Mouse (Mus musculus) G1E (cell line): ENCODE results near the gene Myo1g. TPM values are rescaled to one million over a fixed set of nuclear protein-coding genes. Genes with fewer than 3 reads are reported as not detected.

ENCODE experiments used
- ATAC-seq: 2 replicates; pipeline ENCODE4 v1.8.0; 2016; ENCODE audit warnings: mild to moderate bottlenecking; ENCODE audit not compliant: insufficient number of reproducible peaks, poor library complexity, low FRiP score, severe bottlenecking; ENCODE audit errors: extremely low read depth
- DNase-seq: peaks from one replicate; pipeline ENCODE4 v3.0.0; 2012; ENCODE audit warnings: low spot score
- H3K27me3 ChIP-seq: 2 replicates; pipeline ENCODE4 v1.6.1; 2012; ENCODE audit warnings: mild to moderate bottlenecking, low read length, inconsistent platforms; ENCODE audit not compliant: insufficient read depth
- H3K36me3 ChIP-seq: replicated peaks from 2 replicates; pipeline ENCODE3; 2012; ENCODE audit warnings: mild to moderate bottlenecking, inconsistent platforms
- H3K4me1 ChIP-seq: 2 replicates; pipeline ENCODE4 v1.6.1; 2012; ENCODE audit warnings: low read depth, low read length, inconsistent platforms, mixed read lengths; ENCODE audit not compliant: insufficient read depth
- H3K4me3 ChIP-seq: 2 replicates; pipeline ENCODE4 v1.5.1; 2012; ENCODE audit warnings: low read depth, mild to moderate bottlenecking, inconsistent platforms, low read length, moderate library complexity, mixed read lengths
- H3K9me3 ChIP-seq: replicated peaks from 2 replicates; pipeline ENCODE4 v1.6.1; 2012; ENCODE audit warnings: inconsistent platforms
- CTCF ChIP-seq: IDR thresholded peaks from 2 replicates; pipeline ENCODE4 v1.5.1; 2012; ENCODE audit warnings: low read depth, low read length, inconsistent platforms, mixed read lengths
- GATA1 ChIP-seq: IDR thresholded peaks from 2 replicates; pipeline ENCODE4 v1.6.1; 2012; ENCODE audit warnings: borderline replicate concordance, low read length, inconsistent platforms, mixed read lengths
- GATA2 ChIP-seq: IDR thresholded peaks from 2 replicates; pipeline ENCODE4 v1.6.1; 2012; ENCODE audit warnings: low read depth, low read length, inconsistent platforms, borderline replicate concordance
- POLR2AphosphoS5 ChIP-seq: IDR thresholded peaks from 2 replicates; pipeline ENCODE4 v1.6.1; 2012; ENCODE audit warnings: low read depth, low read length, inconsistent platforms; ENCODE audit not compliant: insufficient replicate concordance
- TAL1 ChIP-seq: conservative IDR thresholded peaks from 2 replicates; pipeline ENCODE4 v1.6.1; 2012; ENCODE audit warnings: low read depth, low read length, inconsistent platforms, mixed read lengths
- polyA plus RNA-seq: library from polyadenylated mRNA; stranded (reverse); fragments of >175 nt; gene quantifications from 2 replicates; pipeline ENCODE4 v1.2.3, GENCODE M21; 2012
- total RNA-seq, 2 experiments: library from RNA; stranded (forward) in 1 of 2; stranded (reverse) in 1 of 2; fragments of 200-1000 nt in 1 of 2; fragments of >200 nt in 1 of 2; fragmentation: Nextera tagmentation in 1 of 2; gene quantifications; 2 replicates each; pipeline ENCODE4 v1.2.3; 2014 to 2017

Gene Myo1g
- total and polyA plus RNA-seq, 3 experiments = 56.5 to 78.8 (median 69.2) TPM

DNA sequence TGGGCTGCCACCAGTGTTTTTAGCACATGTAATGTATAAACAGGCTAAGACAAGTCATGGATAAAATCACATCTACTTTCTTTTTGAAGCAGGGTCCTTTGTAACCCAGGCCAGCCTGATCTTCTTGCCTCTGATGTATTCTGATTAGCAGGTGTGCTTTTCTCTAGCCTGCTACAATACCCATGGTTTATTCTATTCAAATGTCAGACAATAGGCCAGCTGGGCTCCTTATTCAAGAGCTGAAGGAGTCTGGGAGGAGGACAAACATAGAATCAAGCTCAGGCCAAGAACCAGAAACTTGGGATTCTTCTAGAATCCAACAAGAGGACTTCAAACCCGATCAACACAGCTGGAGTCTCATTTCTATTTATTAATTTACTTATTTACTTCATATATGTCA, 4.5 kb upstream of the Myo1g start:
- Histone ChIP-seq H3K36me3 (peaks cover 32% of the 10 kb centered on the region), H3K9me3 (no peaks in the 10 kb centered on the region), H3K4me1 (peaks cover 57% of the 10 kb centered on the region), H3K4me3 (no peak overlapping the region; the same call in 1 of the 2 replicates), H3K27me3 (no peaks in the 10 kb centered on the region)
- DNase-seq (no peak), ATAC-seq (no peak)
- TF ChIP-seq CTCF = no peak

DNA sequence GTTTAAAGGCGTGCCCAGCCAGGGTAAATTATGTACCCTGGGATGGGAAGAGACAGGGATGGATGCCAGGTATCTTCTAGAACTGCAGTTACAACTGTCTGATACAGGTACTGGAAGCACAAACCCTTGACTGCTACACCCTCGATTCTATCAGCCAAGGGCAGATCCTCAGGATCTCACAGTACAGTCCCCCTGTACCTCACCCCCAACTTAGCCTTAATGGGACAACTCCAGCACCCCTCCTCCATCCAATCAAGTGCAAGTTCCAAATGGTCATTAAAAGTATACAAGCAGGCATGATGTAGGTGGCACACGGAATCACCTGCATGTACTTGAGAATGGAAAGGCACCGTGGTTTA, 4.1 kb upstream of the Myo1g start:
- peaks cover 32% of the 10 kb centered on the region for H3K36me3 ChIP-seq
- no peak overlapping the region; the same call in 1 of the 2 replicates for H3K4me3 ChIP-seq
- TF ChIP-seq CTCF = no peak
- TF ChIP-seq GATA1 = no peak
- TF ChIP-seq TAL1 = no peak
- no peak for TF ChIP-seq GATA2
- TF ChIP-seq POLR2AphosphoS5 = no peak
- H3K4me1 ChIP-seq = peaks cover 59% of the 10 kb centered on the region
- H3K9me3 ChIP-seq = no peaks in the 10 kb centered on the region
- DNase-seq = no peak
- ATAC-seq = no peak
- H3K27me3 ChIP-seq = no peaks in the 10 kb centered on the region

DNA sequence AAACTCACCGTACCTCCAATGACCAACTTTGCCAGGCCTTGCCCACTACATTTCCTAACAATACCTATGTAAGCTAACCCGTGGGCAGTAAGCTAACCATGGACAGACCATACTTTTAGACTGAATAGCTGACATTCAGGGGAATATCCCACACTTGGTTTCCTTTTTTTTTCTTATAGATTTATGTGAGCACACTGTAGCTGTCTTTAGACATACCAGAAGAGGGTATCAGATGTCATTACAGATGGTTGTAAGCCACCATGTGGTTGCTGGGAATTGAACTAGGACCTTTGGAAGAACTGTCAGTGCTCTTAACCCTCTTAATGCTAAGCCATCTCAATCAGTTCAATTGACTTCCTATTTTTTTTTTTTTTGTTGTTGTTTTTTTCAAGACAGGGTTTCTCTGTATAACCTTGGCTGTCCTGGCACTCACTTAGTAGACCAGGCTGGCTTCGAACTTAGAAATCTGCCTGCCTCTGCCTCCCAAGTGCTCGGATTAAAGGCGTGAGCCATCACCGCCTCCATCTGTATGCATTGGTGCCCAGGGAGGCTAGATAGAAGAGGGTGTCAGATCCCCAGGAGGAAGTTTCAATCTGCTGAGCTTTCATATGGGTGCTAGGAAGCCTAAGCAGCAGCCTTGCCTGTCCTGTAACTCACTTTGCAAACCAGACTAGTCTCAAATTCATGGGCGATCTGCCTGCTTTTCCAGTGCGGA, 3.6 kb upstream of the Myo1g start:
- Histone ChIP-seq H3K4me3 (no peak overlapping the region), H3K27me3 (no peaks in the 10 kb centered on the region), H3K9me3 (no peaks in the 10 kb centered on the region), H3K4me1 (peaks cover 58% of the 10 kb centered on the region), H3K36me3 (peaks cover 32% of the 10 kb centered on the region)
- TF ChIP-seq GATA1 (no peak), POLR2AphosphoS5 (no peak), TAL1 (no peak), CTCF (no peak), GATA2 (no peak)
- DNase-seq = no peak
- ATAC-seq = no peak

DNA sequence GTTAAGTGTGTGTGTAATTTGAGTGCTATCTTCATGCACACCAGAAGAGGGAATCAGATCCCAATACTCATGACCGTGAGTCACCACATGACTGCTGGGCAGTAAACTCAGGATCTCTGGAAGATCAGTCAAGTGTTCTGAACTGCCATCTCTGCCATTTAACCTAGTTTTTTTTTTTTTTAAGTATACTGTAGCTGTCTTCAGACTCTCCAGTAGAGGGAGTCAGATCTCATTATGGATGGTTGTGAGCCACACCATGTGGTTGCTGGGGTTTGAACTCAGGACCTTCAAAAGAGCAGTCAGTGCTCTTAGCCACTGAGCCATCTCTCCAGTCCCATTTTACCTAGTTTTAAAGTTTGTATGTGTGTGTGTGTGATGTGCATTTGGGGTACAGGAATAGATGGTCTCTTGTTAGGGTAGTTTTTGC, 2.9 kb upstream of the Myo1g start:
- Histone ChIP-seq H3K4me1 (peaks cover 59% of the 10 kb centered on the region), H3K4me3 (no peak overlapping the region)
- DNase-seq = no peak

DNA sequence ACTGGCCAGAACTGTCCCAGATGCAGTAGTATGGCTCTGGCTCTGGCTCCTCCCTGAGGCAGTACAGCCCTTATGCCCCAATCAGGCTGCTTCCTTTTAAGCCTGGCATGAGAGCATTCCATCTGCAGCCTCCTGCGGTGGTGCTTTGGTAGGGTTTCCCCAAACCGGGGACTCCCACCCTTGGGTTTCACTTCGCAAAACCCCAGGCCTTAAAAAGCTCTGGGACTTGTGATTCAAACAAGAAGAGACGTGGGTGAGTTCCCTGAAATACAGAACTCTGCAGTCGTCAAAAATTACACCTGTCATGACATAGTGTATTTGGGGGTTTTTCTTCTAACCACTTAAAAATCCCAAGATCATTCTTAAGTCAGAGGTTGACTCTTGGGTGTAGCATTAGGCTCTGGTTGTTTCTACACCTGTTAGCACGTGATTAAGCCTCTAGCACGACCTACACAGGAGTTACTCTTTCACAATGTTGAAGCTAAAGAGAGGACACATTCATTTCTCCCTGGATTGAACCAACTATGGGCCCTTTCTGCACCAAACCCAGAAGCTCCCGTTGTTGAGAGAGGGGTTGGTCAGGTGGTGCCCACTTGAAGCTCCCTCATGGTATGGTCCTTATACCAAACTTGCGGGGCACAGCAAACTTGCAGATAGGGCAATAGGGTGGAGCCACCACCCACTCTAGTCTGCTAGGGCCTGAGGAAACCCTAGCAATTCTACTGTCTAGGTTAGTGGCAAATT, 2.2 kb upstream of the Myo1g start:
- DNase-seq = no peak
- Histone ChIP-seq H3K9me3 (no peaks in the 10 kb centered on the region), H3K27me3 (no peaks in the 10 kb centered on the region), H3K36me3 (peaks cover 44% of the 10 kb centered on the region), H3K4me3 (no peak overlapping the region), H3K4me1 (peaks cover 66% of the 10 kb centered on the region)
- ATAC-seq = no peak
- TF ChIP-seq TAL1 (no peak), POLR2AphosphoS5 (peak; percentile 36; the same call in 1 of the 2 replicates), GATA1 (no peak), GATA2 (no peak), CTCF (no peak)

More for the DNA sequence above, 2.9 kb upstream of the Myo1g start:
- no peak for ATAC-seq
- Histone ChIP-seq H3K27me3 (no peaks in the 10 kb centered on the region), H3K36me3 (peaks cover 38% of the 10 kb centered on the region), H3K9me3 (no peaks in the 10 kb centered on the region)
- TF ChIP-seq TAL1 = no peak
- TF ChIP-seq POLR2AphosphoS5 = no peak
- no peak for TF ChIP-seq GATA1
- no peak for TF ChIP-seq CTCF
- TF ChIP-seq GATA2 = no peak

DNA sequence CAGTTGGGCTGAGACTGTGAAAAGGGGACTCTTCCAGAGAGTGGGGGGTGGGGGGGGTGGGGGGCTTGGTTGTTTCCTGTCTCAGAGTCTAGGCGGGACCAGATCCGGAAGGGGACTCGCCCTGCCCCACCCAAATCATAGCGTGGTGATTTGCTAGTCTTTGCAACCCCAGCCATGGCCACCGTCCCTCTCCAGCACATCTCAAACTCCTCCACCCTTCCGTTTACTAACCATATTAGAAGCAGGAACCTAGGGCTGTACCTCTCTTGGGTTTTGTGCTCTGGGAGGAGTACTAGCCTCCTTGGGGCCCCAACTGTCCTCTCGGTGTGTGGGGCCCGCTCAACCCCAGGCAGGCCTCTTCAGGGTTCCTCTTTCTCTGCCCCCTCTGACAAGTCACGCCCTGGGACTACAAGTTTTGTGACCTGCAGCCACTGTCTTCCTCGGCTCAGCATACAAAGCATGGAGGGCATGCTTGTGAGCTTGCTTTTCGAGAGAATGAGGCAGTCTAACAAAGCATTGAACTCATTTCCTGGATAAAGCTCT, 1.2 kb downstream of the Myo1g start:
- peak; percentile 84 for DNase-seq
- peak; percentile 81 for ATAC-seq
- no peaks in the 10 kb centered on the region; the same call in 1 of the 2 replicates for H3K27me3 ChIP-seq
- H3K4me3 ChIP-seq = peak overlapping the region; percentile 73
- peaks cover 57% of the 10 kb centered on the region for H3K36me3 ChIP-seq
- no peaks in the 10 kb centered on the region for H3K9me3 ChIP-seq
- H3K4me1 ChIP-seq = peaks cover 74% of the 10 kb centered on the region
- TF ChIP-seq TAL1 = no peak
- no peak for TF ChIP-seq POLR2AphosphoS5
- no peak for TF ChIP-seq GATA2
- no peak for TF ChIP-seq GATA1
- no peak for TF ChIP-seq CTCF
